ENCODE assay signal across 31 mouse cellular contexts in genomic region chr9:75275051-75275450, GRCm38 (mm10). TPM values are rescaled to one million over a fixed set of nuclear protein-coding genes. Genes with fewer than 3 reads are reported as not detected.
A peak's percentile ranks its signal among the peaks of the same experiment; 100 is the strongest.
DNase-seq lines count a peak whose midpoint lies in the region; ATAC-seq and TF ChIP-seq lines count a peak whose summit lies in the region.
"Had no signal": no experiment of that assay in that cellular context is flagged by ENCODE, and none has a peak within 500 bp of the region (broad histone marks: within the 10 kb centered on the region; RNA-seq: fewer than 3 reads in every experiment).

No protein-coding gene starts in this region.

- no peak for ATAC-seq in forebrain, embryonic 12.5 days (ENCODE audit: low FRiP score)
- no peak for ATAC-seq in forebrain, embryonic 13.5 days
- ATAC-seq: hindbrain, embryonic 16.5 days; intestine, embryonic 16.5 days; midbrain, embryonic 16.5 days; Patski had no signal

- no peaks in the 10 kb centered on the region for H3K9me3 ChIP-seq in forebrain, embryonic 12.5 days
- H3K9me3 ChIP-seq in forebrain, embryonic 10.5 days, result no peaks in the 10 kb centered on the region
- no peaks in the 10 kb centered on the region for H3K9me3 ChIP-seq in forebrain, embryonic 13.5 days (replicated peaks)
- H3K9me3 ChIP-seq: embryonic facial prominence, embryonic 13.5 days; heart, embryonic 13.5 days; kidney, embryonic 15.5 days; limb, embryonic 13.5 days had no signal

- H3K4me1 ChIP-seq in forebrain, embryonic 12.5 days, result no peaks in the 10 kb centered on the region
- peaks cover 10% of the 10 kb centered on the region; the same call in 1 of the 2 replicates for H3K4me1 ChIP-seq in forebrain, embryonic 10.5 days
- H3K4me1 ChIP-seq in kidney, adult 2 months (ENCODE audit: control insufficient read depth, insufficient read depth, low read length), result no peaks in the 10 kb centered on the region
- H3K4me1 ChIP-seq in forebrain, embryonic 13.5 days, result no peaks in the 10 kb centered on the region
- H3K4me1 ChIP-seq: embryonic facial prominence, embryonic 13.5 days; heart, embryonic 13.5 days; limb, embryonic 13.5 days had no signal

- no peak overlapping the region for H3K27ac ChIP-seq in forebrain, embryonic 12.5 days
- H3K27ac ChIP-seq in forebrain, embryonic 10.5 days, result no peak overlapping the region
- H3K27ac ChIP-seq in kidney, adult 2 months (ENCODE audit: insufficient read depth, low read depth, low read length), result no peak overlapping the region
- no peak overlapping the region for H3K27ac ChIP-seq in left cerebral cortex, adult 2 months
- H3K27ac ChIP-seq in forebrain, embryonic 13.5 days, result no peak overlapping the region
- H3K27ac ChIP-seq: embryonic facial prominence, embryonic 13.5 days; heart, embryonic 13.5 days; kidney, embryonic 15.5 days; limb, embryonic 13.5 days; macrophage had no signal

- no peak overlapping the region for H3K4me3 ChIP-seq in forebrain, embryonic 12.5 days (replicated peaks)
- no peak overlapping the region for H3K4me3 ChIP-seq in forebrain, embryonic 10.5 days
- H3K4me3 ChIP-seq in kidney, adult 2 months (ENCODE audit: insufficient read depth, low read depth, low read length), result no peak overlapping the region
- no peak overlapping the region for H3K4me3 ChIP-seq in left cerebral cortex, adult 2 months
- H3K4me3 ChIP-seq in forebrain, embryonic 13.5 days, result no peak overlapping the region
- H3K4me3 ChIP-seq: embryonic facial prominence, embryonic 13.5 days; heart, embryonic 13.5 days; kidney, embryonic 15.5 days; limb, embryonic 13.5 days had no signal

- WGBS in forebrain, embryonic 12.5 days, result 95% methylated on average over 9 of the region's 9 CpGs
- WGBS in forebrain, embryonic 10.5 days, result 93% methylated on average over 9 of the region's 9 CpGs
- 96% methylated on average over 9 of the region's 9 CpGs for WGBS in kidney, adult 2 months
- WGBS in forebrain, embryonic 13.5 days, result 95% methylated on average over 9 of the region's 9 CpGs

- no peaks in the 10 kb centered on the region for H3K36me3 ChIP-seq in forebrain, embryonic 12.5 days (replicated peaks)
- H3K36me3 ChIP-seq in forebrain, embryonic 10.5 days (replicated peaks), result no peaks in the 10 kb centered on the region
- H3K36me3 ChIP-seq in kidney, adult 2 months (ENCODE audit: control insufficient read depth, insufficient read depth, low read length), result no peaks in the 10 kb centered on the region
- H3K36me3 ChIP-seq in forebrain, embryonic 13.5 days (ENCODE audit: poor library complexity, severe bottlenecking), result no peaks in the 10 kb centered on the region
- H3K36me3 ChIP-seq: embryonic facial prominence, embryonic 13.5 days; heart, embryonic 13.5 days; kidney, embryonic 15.5 days; limb, embryonic 13.5 days had no signal

- intact Hi-C loops in left cerebral cortex, adult 2 months (cut with DNase I), result no loop called here

- no peaks in the 10 kb centered on the region for H3K27me3 ChIP-seq in forebrain, embryonic 12.5 days
- H3K27me3 ChIP-seq in forebrain, embryonic 10.5 days (ENCODE audit: poor library complexity, severe bottlenecking), result no peaks in the 10 kb centered on the region
- H3K27me3 ChIP-seq in kidney, adult 2 months (replicated peaks; ENCODE audit: control insufficient read depth, insufficient read depth, low read length), result no peaks in the 10 kb centered on the region
- H3K27me3 ChIP-seq in forebrain, embryonic 13.5 days, result no peaks in the 10 kb centered on the region
- H3K27me3 ChIP-seq: embryonic facial prominence, embryonic 13.5 days; kidney, embryonic 15.5 days; limb, embryonic 13.5 days; Patski had no signal

- 0 out of 2 replicates have a peak overlapping the region, but pooled peaks have one; percentile 4 for H3K9ac ChIP-seq in forebrain, embryonic 12.5 days
- H3K9ac ChIP-seq in forebrain, embryonic 13.5 days, result no peak overlapping the region
- H3K9ac ChIP-seq: embryonic facial prominence, embryonic 13.5 days; heart, embryonic 13.5 days; kidney, embryonic 15.5 days; limb, embryonic 13.5 days had no signal

- no peak for DNase-seq in forebrain, embryonic 10.5 days (ENCODE audit: extremely low spot score, low spot score)
- no peak for DNase-seq in kidney, adult 2 months
- no peak for DNase-seq in kidney, postnatal 36 days
- DNase-seq in 3T3-L1 (ENCODE audit: low read depth, low spot score) (peak; percentile 25), ES-CJ7 (ENCODE audit: low read depth, low spot score) (peak; percentile 26)
- DNase-seq in left cerebral cortex, adult 2 months (ENCODE audit: extremely low spot score in 1 of 2, low spot score in 2 of 2), result no peak
- DNase-seq: adrenal gland, postnatal 14 days; cerebellum, adult 11 months; cerebellum, adult 9-11 months; gastrocnemius, postnatal 25 days; heart, adult 18-20 months; heart, postnatal 10 days; kidney, postnatal 4 days; lung, adult 18-20 months; right cerebral cortex, postnatal 25 days; spleen, adult 18-20 months; thymus, adult 18-20 months; thymus, postnatal 25 days had no signal

- no peak for TF ChIP-seq POLR2A in kidney, adult 2 months (IDR thresholded peaks at IDR 0.05; ENCODE audit: low read depth, low read length)

- H3K4me2 ChIP-seq in forebrain, embryonic 12.5 days, result no peak overlapping the region
- no peak overlapping the region for H3K4me2 ChIP-seq in forebrain, embryonic 13.5 days
- H3K4me2 ChIP-seq: embryonic facial prominence, embryonic 13.5 days; heart, embryonic 13.5 days; kidney, embryonic 15.5 days; limb, embryonic 13.5 days; liver, embryonic 11.5 days had no signal

- 0 out of 2 replicates have a peak, but pooled peaks have one; percentile 11 for TF ChIP-seq CTCF in kidney, adult 2 months (conservative IDR thresholded peaks at IDR 0.05; ENCODE audit: insufficient read depth, insufficient read length, low read depth, low read length)
- no peak for TF ChIP-seq CTCF in left cerebral cortex, adult 2 months (IDR thresholded peaks at IDR 0.05)

RNA-seq across cellular contexts. Expression of gene Gnb5, which starts 31.0 kb away (rescaled TPM):
- 32.6 and 35.5 TPM in 2 replicates for polyA plus RNA-seq in forebrain, embryonic 12.5 days (2016; fragmentation: Nextera tagmentation; extraction: Ambion mirVana)
- 24.0 and 27.9 TPM in 2 replicates for polyA plus RNA-seq in forebrain, embryonic 10.5 days (2016; fragmentation: Nextera tagmentation; extraction: Ambion mirVana)
- 18.0 and 18.1 TPM in 2 replicates for polyA plus RNA-seq in kidney, adult 2 months (2012; rRNA removed)
- total RNA-seq in left cerebral cortex, adult 2 months (2021), result 100 to 1,000 TPM; 143 to 163 TPM
- polyA plus RNA-seq in forebrain, embryonic 13.5 days (2015; fragmentation: Nextera tagmentation; extraction: Ambion mirVana), result 36.2 and 37.9 TPM in 2 replicates

RNA-seq across cellular contexts. Expression of gene Myo5c, which starts 43.2 kb away (rescaled TPM):
- 0.63 and 1.3 TPM in 2 replicates for polyA plus RNA-seq in forebrain, embryonic 12.5 days (2016; fragmentation: Nextera tagmentation; extraction: Ambion mirVana)
- polyA plus RNA-seq in forebrain, embryonic 10.5 days (2016; fragmentation: Nextera tagmentation; extraction: Ambion mirVana), result 0.61 and 1.1 TPM in 2 replicates
- 7.1 and 7.5 TPM in 2 replicates for polyA plus RNA-seq in kidney, adult 2 months (2012; rRNA removed)
- total RNA-seq in left cerebral cortex, adult 2 months (2021), result 1 to 10 TPM; 7.0 to 7.2 TPM
- polyA plus RNA-seq in forebrain, embryonic 13.5 days (2015; fragmentation: Nextera tagmentation; extraction: Ambion mirVana), result 0.21 and 0.28 TPM in 2 replicates
- total RNA-seq: MEL had no signal
- polyA plus RNA-seq: macrophage had no signal

Comparison
In these comparisons a context has a peak if more than half of its experiments do, and no peak if none do; other contexts are left out.
1. DNase-seq: peak in 3T3-L1 (single experiment) and ES-CJ7 (single experiment); none in forebrain, embryonic 10.5 days (single experiment), kidney, adult 2 months (single experiment), kidney, postnatal 36 days (0 of 2) and left cerebral cortex, adult 2 months (0 of 2).